Mouse (Mus musculus): Measurements from ENCODE around the gene Xlr4a.

GRCm38 (mm10) chrX:73061528-73061927, 20.8 kb downstream of the Xlr4a start:
- TF ChIP-seq FLI1 (IDR thresholded peaks at IDR 0.05; ENCODE audit: low read length): no peak
- no peak for TF ChIP-seq GATA1 (IDR thresholded peaks at IDR 0.05; ENCODE audit: borderline replicate concordance, low read length)

Data from megakaryocyte, embryonic 14.5 days (primary cell).